Mouse (Mus musculus) forebrain, embryonic 11.5 days (tissue): ENCODE measurements at regions not wholly inside any gene's neighbourhood (a gene's known extent, or its start where the extent isn't known, plus 50 kb on each side); places are given as distances from the start of the nearest gene placed in this dataset.
A peak's percentile ranks its signal among the peaks of the same experiment; 100 is the strongest.
"Not testable (repeated sequence)": the region's sequence is repeated elsewhere in the genome, so short reads cannot be mapped to it uniquely, and the experiment has no call there.

Experiments
- ATAC-seq: fragments of 200-750 bp; cut with Nextera tagmentation; replicated peaks from 2 replicates; pipeline ENCODE4 v1.8.0; 2017; ENCODE audit warnings: moderate TSS enrichment; ENCODE audit not compliant: low FRiP score
- DNase-seq: peaks from one replicate; pipeline ENCODE4 v3.0.0-alpha.2; 2017; ENCODE audit warnings: low spot score
- H3K27ac ChIP-seq: fragments of 300-500 bp; sonication (generic); 2 replicates; pipeline ENCODE4 v1.5.1; 2014; ENCODE audit warnings: low read depth, low read length
- H3K27me3 ChIP-seq: fragments of 300-500 bp; sonication (generic); 2 replicates; pipeline ENCODE4 v1.6.1; 2014; ENCODE audit warnings: mild to moderate bottlenecking, low read length, mixed read lengths; ENCODE audit not compliant: control insufficient read depth, insufficient read depth
- H3K36me3 ChIP-seq: fragments of 300-500 bp; sonication (generic); 2 replicates; pipeline ENCODE4 v1.6.1; 2014; ENCODE audit warnings: mild to moderate bottlenecking, low read length, moderate library complexity, mixed read lengths; ENCODE audit not compliant: control insufficient read depth, insufficient read depth
- H3K4me1 ChIP-seq: fragments of 300-500 bp; sonication (generic); replicated peaks from 2 replicates; pipeline ENCODE4 v1.6.1; 2014; ENCODE audit warnings: low read length, mixed read lengths; ENCODE audit not compliant: control insufficient read depth, insufficient read depth
- H3K4me2 ChIP-seq: fragments of 300-500 bp; sonication (generic); 2 replicates; pipeline ENCODE4 v1.6.1; 2014; ENCODE audit warnings: low read depth, mild to moderate bottlenecking, low read length, moderate library complexity, mixed read lengths; ENCODE audit not compliant: severe bottlenecking
- H3K4me3 ChIP-seq: fragments of 300-500 bp; sonication (generic); 2 replicates; pipeline ENCODE4 v1.5.1; 2014; ENCODE audit warnings: low read depth, low read length
- H3K9ac ChIP-seq: fragments of 300-500 bp; sonication (generic); 2 replicates; pipeline ENCODE4 v1.6.1; 2014; ENCODE audit warnings: low read length
- H3K9me3 ChIP-seq: fragments of 300-500 bp; sonication (generic); 2 replicates; pipeline ENCODE4 v1.6.1; 2016; ENCODE audit warnings: low read length, mixed read lengths; ENCODE audit not compliant: control insufficient read depth
- WGBS: fragments of 180-500 bp; shearing (Covaris S2); extraction: QIAGEN DNeasy Blood & Tissue Kit; methylation state at CpG from one replicate; pipeline ENCODE4 v1.1.7; 2014; 5-methylcytosine and 5-hydroxymethylcytosine counted together

GRCm38 (mm10) chr14:84157412-84157811 lies 286.0 kb upstream of the Pcdh17 start:
- Histone ChIP-seq H3K4me2 (no peak overlapping the region), H3K9ac (no peak overlapping the region), H3K36me3 (no peaks in the 10 kb centered on the region), H3K9me3 (no peaks in the 10 kb centered on the region), H3K4me3 (no peak overlapping the region), H3K27me3 (no peaks in the 10 kb centered on the region), H3K4me1 (no peaks in the 10 kb centered on the region), H3K27ac (no peak overlapping the region)
- DNase-seq (no peak), ATAC-seq (no peak)

GRCm38 (mm10) chr14:84175446-84175845 lies 267.9 kb upstream of the Pcdh17 start:
- DNase-seq (no peak), ATAC-seq (no peak)
- Histone ChIP-seq H3K27ac (no peak overlapping the region), H3K4me3 (no peak overlapping the region), H3K27me3 (no peaks in the 10 kb centered on the region), H3K4me2 (no peak overlapping the region), H3K9me3 (no peaks in the 10 kb centered on the region), H3K4me1 (no peaks in the 10 kb centered on the region), H3K9ac (no peak overlapping the region), H3K36me3 (no peaks in the 10 kb centered on the region)
- 90% methylated on average over 4 of the region's 4 CpGs for WGBS

- H3K4me1 ChIP-seq: no peaks in the 10 kb centered on the region
- no peaks in the 10 kb centered on the region for H3K36me3 ChIP-seq
- no peak overlapping the region for H3K4me3 ChIP-seq
- H3K9me3 ChIP-seq: no peaks in the 10 kb centered on the region
- 0 out of 2 replicates have a peak, but pooled peaks have one; percentile 36 for ATAC-seq
- WGBS: 87% methylated on average over 1 of the region's 1 CpGs
- H3K27ac ChIP-seq: no peak overlapping the region
- H3K4me2 ChIP-seq: no peak overlapping the region
- H3K27me3 ChIP-seq: no peaks in the 10 kb centered on the region
- DNase-seq: no peak
- no peak overlapping the region for H3K9ac ChIP-seq
Measured at GRCm38 (mm10) chr14:84210949-84211348, 232.4 kb upstream of the Pcdh17 start.

- no peak for ATAC-seq
- no peak overlapping the region for H3K9ac ChIP-seq
- DNase-seq: no peak
- H3K4me3 ChIP-seq: no peak overlapping the region
- H3K27ac ChIP-seq: no peak overlapping the region
- no peaks in the 10 kb centered on the region for H3K4me1 ChIP-seq
- no peaks in the 10 kb centered on the region for H3K36me3 ChIP-seq
- H3K27me3 ChIP-seq: no peaks in the 10 kb centered on the region
- no peaks in the 10 kb centered on the region for H3K9me3 ChIP-seq
- H3K4me2 ChIP-seq: no peak overlapping the region
- 41% methylated on average over 1 of the region's 1 CpGs for WGBS
Measured at GRCm38 (mm10) chr14:84222996-84223395, 220.4 kb upstream of the Pcdh17 start.

- no peak for DNase-seq
- Histone ChIP-seq H3K4me1 (no peaks in the 10 kb centered on the region), H3K4me2 (no peak overlapping the region), H3K9me3 (no peaks in the 10 kb centered on the region), H3K27me3 (no peaks in the 10 kb centered on the region), H3K9ac (no peak overlapping the region), H3K4me3 (no peak overlapping the region), H3K36me3 (no peaks in the 10 kb centered on the region), H3K27ac (no peak overlapping the region)
- WGBS: 91% methylated on average over 2 of the region's 2 CpGs
- ATAC-seq: no peak
Measured at GRCm38 (mm10) chr14:84223924-84224323, 219.4 kb upstream of the Pcdh17 start.

- H3K36me3 ChIP-seq, H3K9ac ChIP-seq, H3K27me3 ChIP-seq, H3K4me2 ChIP-seq, H3K4me1 ChIP-seq, H3K27ac ChIP-seq, DNase-seq, H3K4me3 ChIP-seq, H3K9me3 ChIP-seq, ATAC-seq: not testable (repeated sequence)
- WGBS: 52% methylated on average over 1 of the region's 1 CpGs
Measured at GRCm38 (mm10) chr14:84248006-84248405, 195.4 kb upstream of the Pcdh17 start.

GRCm38 (mm10) chr14:84252583-84252982 lies 190.8 kb upstream of the Pcdh17 start:
- no peak overlapping the region for H3K9ac ChIP-seq
- ATAC-seq (no peak), DNase-seq (no peak)
- H3K4me1 ChIP-seq: no peaks in the 10 kb centered on the region
- H3K4me3 ChIP-seq: no peak overlapping the region
- no peaks in the 10 kb centered on the region for H3K9me3 ChIP-seq
- H3K27me3 ChIP-seq: no peaks in the 10 kb centered on the region
- no peak overlapping the region for H3K4me2 ChIP-seq
- no peak overlapping the region for H3K27ac ChIP-seq
- 72% methylated on average over 2 of the region's 2 CpGs for WGBS
- no peaks in the 10 kb centered on the region for H3K36me3 ChIP-seq

GRCm38 (mm10) chr14:84257671-84258070 lies 185.7 kb upstream of the Pcdh17 start:
- Histone ChIP-seq H3K36me3 (no peaks in the 10 kb centered on the region), H3K27me3 (no peaks in the 10 kb centered on the region), H3K27ac (no peak overlapping the region), H3K9ac (no peak overlapping the region), H3K4me3 (no peak overlapping the region), H3K4me1 (no peaks in the 10 kb centered on the region), H3K4me2 (no peak overlapping the region), H3K9me3 (no peaks in the 10 kb centered on the region)
- ATAC-seq (no peak), DNase-seq (no peak)
- WGBS: 70% methylated on average over 1 of the region's 1 CpGs

GRCm38 (mm10) chr14:84258633-84259032 lies 184.7 kb upstream of the Pcdh17 start:
- H3K27me3 ChIP-seq: no peaks in the 10 kb centered on the region
- DNase-seq: no peak
- H3K36me3 ChIP-seq: no peaks in the 10 kb centered on the region
- no peak overlapping the region for H3K9ac ChIP-seq
- 60% methylated on average over 2 of the region's 2 CpGs for WGBS
- H3K27ac ChIP-seq: no peak overlapping the region
- H3K9me3 ChIP-seq: no peaks in the 10 kb centered on the region
- no peak for ATAC-seq
- H3K4me2 ChIP-seq: no peak overlapping the region
- no peak overlapping the region for H3K4me3 ChIP-seq
- H3K4me1 ChIP-seq: no peaks in the 10 kb centered on the region
